Comparison of ENCODE assay signal across 8 mouse cellular contexts in genomic region chr13:76384664-76385435, GRCm38 (mm10). TPM values are rescaled to one million over a fixed set of nuclear protein-coding genes. Genes with fewer than 3 reads are reported as not detected.
DNase-seq lines count a peak whose midpoint lies in the region; ATAC-seq and TF ChIP-seq lines count a peak whose summit lies in the region.

No protein-coding gene starts in this region.

- peak overlapping the region; percentile 51; the same call in 1 of the 2 replicates for H3K27ac ChIP-seq in gastrocnemius, adult 2 months
- peak overlapping the region; percentile 48 for H3K27ac ChIP-seq in hindbrain, postnatal 0 days

- intact Hi-C loops in gastrocnemius, adult 2 months (cut with DNase I), result no loop called here
- intact Hi-C loops in left cerebral cortex, postnatal 10 days (cut with DNase I), result loop anchor here (10.0 kb wide), 1 partner anchor 170 kb away; no protein-coding TSS in a partner anchor

- peak overlapping the region; percentile 96 for H3K4me2 ChIP-seq in hindbrain, postnatal 0 days (ENCODE audit: low read depth, low read length)

- peak overlapping the region; percentile 75 for H3K4me3 ChIP-seq in gastrocnemius, adult 2 months
- H3K4me3 ChIP-seq in hindbrain, postnatal 0 days (ENCODE audit: low read length), result peak overlapping the region; percentile 71

- 0 out of 2 replicates have a peak, but pooled peaks cover 4% of the 10 kb centered on the region for H3K27me3 ChIP-seq in hindbrain, postnatal 0 days (ENCODE audit: insufficient read depth, low read length)

- H3K4me1 ChIP-seq in hindbrain, postnatal 0 days (ENCODE audit: insufficient read depth, low read length), result no peaks in the 10 kb centered on the region

- peak; percentile 88 for ATAC-seq in hindbrain, postnatal 0 days

- TF ChIP-seq CTCF in gastrocnemius, adult 2 months (IDR thresholded peaks at IDR 0.05), result peak; percentile 19; the same call in 1 of the 2 replicates
- peak; percentile 79 for TF ChIP-seq CTCF in hindbrain, postnatal 0 days (IDR thresholded peaks at IDR 0.05; ENCODE audit: low read depth)

- H3K36me3 ChIP-seq in hindbrain, postnatal 0 days (ENCODE audit: insufficient read depth, low read length), result no peaks in the 10 kb centered on the region

- peak; percentile 42 to 55 for DNase-seq in adrenal gland, postnatal 36 days
- peak; percentile 39 to 72 for DNase-seq in cerebellum, postnatal 4 days (ENCODE audit: low spot score in 2 of 2)
- DNase-seq in gastrocnemius, adult 2 months, result peak; percentile 37
- peak; percentile 81 for DNase-seq in hindbrain, postnatal 0 days (ENCODE audit: low spot score)
- peak; percentile 35 to 80 for DNase-seq in left cerebral cortex, postnatal 10 days (ENCODE audit: extremely low spot score in 1 of 2, low spot score in 2 of 2)
- peak; percentile 51 to 58 for DNase-seq in lung, postnatal 4 days
- DNase-seq in retina, postnatal 7 days (ENCODE audit: low read depth, low spot score), result peak; percentile 8
- DNase-seq in adipocyte (ENCODE audit: low spot score), result no peak

- no peaks in the 10 kb centered on the region for H3K9me3 ChIP-seq in hindbrain, postnatal 0 days (ENCODE audit: low read length)

- peak overlapping the region; percentile 71 for H3K9ac ChIP-seq in hindbrain, postnatal 0 days (replicated peaks; ENCODE audit: low read length)

- WGBS in hindbrain, postnatal 0 days, result under 1% methylated on average over 51 of the region's 58 CpGs

RNA-seq across cellular contexts. Expression of gene Mctp1, which starts 0.5 kb away (rescaled TPM):
- 1 to 10 TPM; 1.4 to 1.7 TPM for total RNA-seq in adrenal gland, postnatal 36 days (2021)
- 1 to 10 TPM in 1 of 2 experiments, under 1 TPM in 1; 0.75 to 1.5 TPM for total RNA-seq in gastrocnemius, adult 2 months (2021)
- 4.6 and 8.3 TPM in 2 replicates for total RNA-seq in hindbrain, postnatal 0 days (2014; rRNA removed)
- 3.8 and 4.9 TPM in 2 replicates for polyA plus RNA-seq in hindbrain, postnatal 0 days (2015; fragmentation: Nextera tagmentation; extraction: Ambion mirVana)
- 10 to 100 TPM; 37.8 to 43.3 TPM for total RNA-seq in left cerebral cortex, postnatal 10 days (2021)
